Mouse (Mus musculus): ENCODE results near the gene Gps1. TPM values are rescaled to one million over a fixed set of nuclear protein-coding genes. Genes with fewer than 3 reads are reported as not detected.
"Not testable (repeated sequence)": the region's sequence is repeated elsewhere in the genome, so short reads cannot be mapped to it uniquely, and the experiment has no call there.

Gps1 gene
- polyA plus RNA-seq, 1 experiment from 2014 or later = 113 TPM

DNA sequence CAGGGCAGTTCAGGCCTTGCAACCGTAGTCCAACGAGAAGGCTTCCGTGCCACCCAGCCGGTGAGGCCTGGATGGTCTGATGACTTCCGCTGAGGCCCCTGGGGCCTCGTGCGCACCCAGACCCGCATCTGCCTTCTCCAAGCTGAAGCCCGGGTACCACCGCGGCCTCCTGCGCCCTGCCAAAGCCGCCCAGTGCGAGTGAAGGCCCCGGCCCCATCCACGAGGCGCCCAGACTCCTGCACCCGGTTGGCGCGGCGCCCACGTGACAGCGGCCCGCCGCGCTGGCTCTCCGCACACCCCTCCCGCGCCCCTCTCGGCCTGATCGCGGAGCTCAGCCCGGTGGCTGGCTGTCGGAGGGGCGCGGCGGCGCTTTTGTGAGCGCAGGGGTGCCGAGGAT lies 39.5 kb downstream of the Gps1 start:
- H3K9ac ChIP-seq = peak overlapping the region; percentile 90
- H3K4me3 ChIP-seq = peak overlapping the region; percentile 73
- peak overlapping the region; percentile 82 for H3K4me2 ChIP-seq
- ATAC-seq (replicated peaks; ENCODE audit: insufficient number of reproducible peaks, insufficient read depth, low FRiP score, low read depth) = peak; percentile 42
- H3K4me1 ChIP-seq (replicated peaks) = peaks cover 36% of the 10 kb centered on the region
- under 1% methylated on average over 40 of the region's 40 CpGs for WGBS
- H3K36me3 ChIP-seq = peaks cover 23% of the 10 kb centered on the region
- peak overlapping the region; percentile 94 for H3K27ac ChIP-seq
- H3K9me3 ChIP-seq (replicated peaks) = no peaks in the 10 kb centered on the region
- no peaks in the 10 kb centered on the region for H3K27me3 ChIP-seq

DNA sequence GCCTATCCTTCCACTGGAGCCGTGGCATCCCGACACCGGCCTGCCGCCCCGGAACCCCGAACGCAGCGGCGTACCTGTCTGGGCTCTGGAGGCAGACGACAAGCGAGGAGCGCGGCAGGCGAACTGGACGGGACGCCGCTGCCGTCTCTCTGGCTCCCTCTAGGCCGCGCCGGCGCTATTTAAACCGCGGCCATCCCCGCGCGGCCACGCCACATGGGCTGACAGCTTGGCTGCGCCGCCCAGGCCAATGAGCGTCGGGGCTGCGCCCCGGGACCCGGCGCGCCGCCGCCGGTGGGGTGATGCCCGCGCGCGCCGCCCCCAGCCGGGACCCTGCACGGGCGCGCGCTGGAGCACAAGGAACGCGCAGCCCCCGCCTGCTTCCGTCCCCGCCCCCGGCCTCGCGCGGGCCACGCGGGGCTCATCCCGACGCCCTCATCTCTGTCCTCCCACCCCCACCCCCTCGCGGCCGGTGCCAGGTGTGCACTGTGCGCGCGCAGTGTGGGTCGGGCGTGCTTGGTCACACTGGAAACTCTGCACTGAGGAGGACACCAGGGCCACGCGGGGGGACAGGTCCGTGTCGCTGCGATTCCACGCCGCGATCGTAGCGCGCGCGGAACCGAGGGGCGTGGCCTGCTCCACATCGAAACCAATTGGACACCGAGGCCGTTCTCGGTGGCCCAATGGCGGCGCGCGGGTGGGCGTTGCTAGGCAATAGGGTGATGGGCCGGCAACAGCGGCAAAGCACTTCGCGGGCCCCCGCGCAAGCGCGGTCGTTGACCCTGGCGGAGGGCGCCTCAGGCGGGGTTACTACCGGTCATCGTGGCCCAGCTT lies 40.1 kb downstream of the Gps1 start, which contains the start of gene Fasn:
Gene Fasn, minus strand, starts transcription at position 592 of the 831 bp plus-strand sequence.
- under 1% methylated on average over 93 of the region's 109 CpGs for WGBS
- peak; percentile 87 for ATAC-seq (replicated peaks; ENCODE audit: insufficient number of reproducible peaks, insufficient read depth, low FRiP score, low read depth)
- Histone ChIP-seq H3K27ac (peak within 1 kb of the TSS; percentile 94), H3K4me1 (replicated peaks) (peaks cover 36% of the 10 kb centered on the region), H3K36me3 (peaks cover 17% of the 10 kb centered on the region), H3K4me3 (peak within 1 kb of the TSS; percentile 73), H3K9me3 (replicated peaks) (no peaks in the 10 kb centered on the region), H3K4me2 (peak within 1 kb of the TSS; percentile 82), H3K9ac (peak within 1 kb of the TSS; percentile 90), H3K27me3 (no peaks in the 10 kb centered on the region)

DNA sequence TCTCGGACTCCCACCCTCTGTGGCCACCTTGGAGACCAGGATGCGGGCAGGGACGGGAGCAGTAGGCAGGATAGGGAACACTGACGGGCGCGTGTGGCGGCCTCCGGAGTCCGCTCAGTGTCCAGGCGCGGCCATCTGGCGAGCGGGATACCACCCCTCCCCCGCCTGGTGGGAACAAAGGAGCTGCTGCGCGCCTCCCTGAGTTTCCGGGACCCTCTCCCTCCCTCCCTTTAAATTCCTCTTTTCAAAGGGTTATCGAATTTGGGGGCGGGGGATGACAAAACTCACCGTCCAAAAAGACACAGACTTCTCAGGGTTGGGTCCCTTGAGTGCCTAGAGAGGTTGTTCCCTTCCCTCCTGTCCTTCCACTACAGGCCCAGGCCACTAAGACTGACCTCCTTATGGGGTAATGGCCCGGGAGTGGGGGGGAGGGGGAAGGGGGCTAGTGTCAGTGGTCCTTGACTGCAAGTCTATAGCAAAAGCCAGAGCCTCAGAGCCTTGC lies 40.8 kb downstream of the Gps1 start:
- Histone ChIP-seq H3K4me1 (replicated peaks) (peaks cover 36% of the 10 kb centered on the region), H3K4me3 (peak overlapping the region; percentile 73), H3K9me3 (replicated peaks) (no peaks in the 10 kb centered on the region), H3K27ac (peak overlapping the region; percentile 94), H3K9ac (peak overlapping the region; percentile 69), H3K4me2 (peak overlapping the region; percentile 82), H3K36me3 (peaks cover 10% of the 10 kb centered on the region), H3K27me3 (no peaks in the 10 kb centered on the region)
- ATAC-seq (replicated peaks; ENCODE audit: insufficient number of reproducible peaks, insufficient read depth, low FRiP score, low read depth) = no peak; the same call in 1 of the 2 replicates
- WGBS = 1% methylated on average over 21 of the region's 21 CpGs

DNA sequence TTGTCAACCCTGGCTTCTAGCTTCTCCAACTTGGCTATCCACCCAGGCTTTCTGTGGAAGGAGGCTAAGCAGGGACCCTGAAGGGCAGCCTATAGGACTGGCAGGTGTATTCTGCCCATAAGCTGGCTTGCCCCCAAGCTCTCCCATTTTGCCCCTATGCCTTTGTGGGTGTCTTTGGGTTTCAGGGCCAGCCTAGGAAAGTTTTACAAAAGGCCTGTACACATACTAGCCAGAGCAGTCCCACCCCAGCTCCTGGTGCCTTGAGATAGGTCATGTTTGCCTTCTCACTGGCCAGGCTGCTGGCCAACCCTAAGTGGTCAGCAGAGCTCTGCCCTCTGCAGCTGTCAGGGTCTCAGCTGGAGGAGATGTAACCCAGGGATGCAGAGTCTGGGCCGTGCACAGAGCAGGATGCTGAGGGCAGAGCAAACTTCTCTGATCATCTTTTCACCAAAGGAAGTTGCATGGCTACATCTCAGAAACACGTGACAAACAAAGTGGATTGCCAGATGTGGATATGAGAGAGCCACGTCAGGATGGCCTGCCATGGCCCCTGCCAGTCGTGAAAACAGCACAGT lies 41.3 kb downstream of the Gps1 start:
- peak overlapping the region; percentile 94 for H3K27ac ChIP-seq
- peak overlapping the region; percentile 73 for H3K4me3 ChIP-seq
- no peak for ATAC-seq (replicated peaks; ENCODE audit: insufficient number of reproducible peaks, insufficient read depth, low FRiP score, low read depth)
- no peaks in the 10 kb centered on the region for H3K9me3 ChIP-seq (replicated peaks)
- peak overlapping the region; percentile 69 for H3K9ac ChIP-seq
- no peaks in the 10 kb centered on the region for H3K27me3 ChIP-seq
- WGBS = 41% methylated on average over 4 of the region's 4 CpGs
- peak overlapping the region; percentile 82 for H3K4me2 ChIP-seq
- H3K36me3 ChIP-seq = peaks cover 5% of the 10 kb centered on the region
- H3K4me1 ChIP-seq (replicated peaks) = peaks cover 36% of the 10 kb centered on the region

DNA sequence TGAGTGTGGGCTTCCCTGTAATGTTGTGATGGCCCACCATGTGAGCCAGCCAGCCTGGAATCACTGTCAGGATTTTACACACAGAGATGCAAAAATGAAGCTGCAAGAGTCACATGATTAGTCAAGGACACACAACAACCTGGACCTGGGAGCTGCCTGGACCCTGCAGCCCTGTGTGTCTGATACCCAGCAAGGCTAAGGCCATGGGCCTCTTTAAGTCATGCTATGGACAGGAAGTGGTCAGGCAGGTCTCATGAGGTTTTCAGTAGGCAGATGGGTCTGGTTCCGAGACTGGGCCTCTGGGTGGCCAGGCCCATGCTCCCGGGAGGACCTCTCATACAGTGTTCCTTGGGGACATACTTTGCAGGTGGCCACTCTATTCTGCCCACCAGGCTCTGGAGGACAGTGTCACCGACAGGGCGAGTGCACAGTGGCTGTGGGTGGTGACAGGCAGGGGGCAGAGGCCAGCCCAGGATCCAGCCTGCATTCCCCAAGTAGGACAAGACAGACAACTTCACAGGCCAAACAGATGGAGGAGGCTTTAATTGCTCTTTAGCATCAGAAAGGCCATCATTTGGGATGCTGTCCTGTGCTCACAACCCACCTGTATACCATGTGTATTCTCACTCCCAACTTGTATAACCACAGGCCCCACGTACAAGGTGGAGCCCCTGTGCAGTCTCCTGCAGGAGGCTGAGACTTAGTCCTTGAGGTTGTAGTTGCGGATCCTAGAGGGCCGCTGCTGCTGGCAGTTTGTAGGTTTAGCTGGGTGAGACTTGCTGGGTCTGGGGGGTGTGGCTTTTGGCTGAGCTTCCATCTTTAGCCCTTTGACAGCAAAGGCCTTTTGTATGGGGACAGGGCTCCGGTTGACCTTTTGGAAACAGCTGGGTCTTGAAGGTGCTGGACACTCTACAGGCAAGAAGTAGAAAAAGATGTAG lies 42.2 kb downstream of the Gps1 start:
- no peak for ATAC-seq (replicated peaks; ENCODE audit: insufficient number of reproducible peaks, insufficient read depth, low FRiP score, low read depth)
- Histone ChIP-seq H3K36me3 (no peaks in the 10 kb centered on the region), H3K9me3 (replicated peaks) (no peaks in the 10 kb centered on the region), H3K27ac (no peak overlapping the region), H3K9ac (no peak overlapping the region), H3K4me1 (replicated peaks) (peaks cover 27% of the 10 kb centered on the region), H3K4me3 (no peak overlapping the region), H3K27me3 (no peaks in the 10 kb centered on the region), H3K4me2 (no peak overlapping the region)
- 89% methylated on average over 8 of the region's 8 CpGs for WGBS

DNA sequence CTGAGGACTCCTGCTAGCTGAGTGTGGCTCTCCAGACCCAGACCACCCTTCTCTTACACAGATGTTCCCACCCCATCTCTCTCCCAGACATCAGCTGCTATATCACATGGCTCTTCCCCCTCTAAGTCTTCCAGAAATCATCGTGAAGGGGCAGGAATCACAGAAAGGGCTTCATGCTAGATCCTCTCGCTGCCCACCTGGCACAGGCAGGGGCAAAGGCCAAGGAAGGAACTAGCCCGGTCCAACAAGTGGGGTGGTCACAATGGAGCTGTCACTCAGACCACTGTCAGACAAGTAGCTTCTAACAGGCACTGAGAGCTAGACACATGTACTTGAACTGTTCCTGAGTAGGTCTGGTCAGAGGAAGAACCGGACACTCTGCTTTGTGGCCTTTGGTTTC lies 44.3 kb downstream of the Gps1 start:
- Histone ChIP-seq H3K9me3 (replicated peaks) (no peaks in the 10 kb centered on the region), H3K4me2 (no peak overlapping the region), H3K4me3 (no peak overlapping the region), H3K9ac (no peak overlapping the region), H3K27ac (no peak overlapping the region), H3K27me3 (no peaks in the 10 kb centered on the region), H3K4me1 (replicated peaks) (peaks cover 11% of the 10 kb centered on the region), H3K36me3 (no peaks in the 10 kb centered on the region)
- 68% methylated on average over 4 of the region's 4 CpGs for WGBS
- ATAC-seq (replicated peaks; ENCODE audit: insufficient number of reproducible peaks, insufficient read depth, low FRiP score, low read depth) = no peak

DNA sequence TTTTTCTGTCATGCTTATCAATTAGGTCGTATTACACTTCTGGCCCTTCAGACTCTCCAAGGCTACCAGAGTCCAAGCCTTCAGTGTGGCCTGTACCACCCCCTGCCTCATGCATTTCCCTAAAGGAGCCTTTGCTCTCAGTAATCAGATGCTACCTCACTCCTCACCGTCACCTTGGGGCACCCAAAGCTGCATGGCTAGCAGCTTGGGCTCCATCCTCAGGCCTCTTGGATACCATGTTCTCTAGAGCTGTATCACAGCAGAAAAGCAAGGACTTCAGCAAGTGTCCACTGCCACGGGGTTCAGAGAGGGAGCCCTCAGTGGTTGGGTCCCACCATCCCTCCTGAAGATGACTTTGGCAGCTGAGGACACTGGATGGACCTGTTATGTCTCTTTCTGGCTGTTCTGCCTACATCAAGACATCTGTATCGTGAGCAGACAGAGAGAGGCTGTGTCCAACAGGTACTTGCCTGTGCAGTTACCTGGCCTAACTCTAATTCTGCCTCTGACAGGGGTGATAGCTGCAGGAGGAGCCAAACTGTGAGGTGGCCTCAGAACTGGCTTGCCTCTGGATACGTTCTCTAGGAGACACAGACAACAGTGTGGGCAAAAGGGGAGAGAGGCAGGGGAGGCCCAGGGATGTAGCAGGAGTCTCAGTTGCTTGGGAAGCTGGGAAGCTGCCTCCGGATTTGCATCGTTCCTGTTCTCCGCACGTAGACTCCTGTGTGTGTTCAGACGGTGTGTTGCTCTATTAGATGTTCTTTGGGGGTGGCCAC lies 45.9 kb downstream of the Gps1 start:
- Histone ChIP-seq H3K36me3 (no peaks in the 10 kb centered on the region), H3K4me3 (no peak overlapping the region), H3K9me3 (replicated peaks) (no peaks in the 10 kb centered on the region), H3K9ac (no peak overlapping the region), H3K27ac (no peak overlapping the region), H3K27me3 (no peaks in the 10 kb centered on the region), H3K4me2 (no peak overlapping the region), H3K4me1 (replicated peaks) (peaks cover 18% of the 10 kb centered on the region)
- 78% methylated on average over 10 of the region's 10 CpGs for WGBS
- ATAC-seq (replicated peaks; ENCODE audit: insufficient number of reproducible peaks, insufficient read depth, low FRiP score, low read depth) = no peak

DNA sequence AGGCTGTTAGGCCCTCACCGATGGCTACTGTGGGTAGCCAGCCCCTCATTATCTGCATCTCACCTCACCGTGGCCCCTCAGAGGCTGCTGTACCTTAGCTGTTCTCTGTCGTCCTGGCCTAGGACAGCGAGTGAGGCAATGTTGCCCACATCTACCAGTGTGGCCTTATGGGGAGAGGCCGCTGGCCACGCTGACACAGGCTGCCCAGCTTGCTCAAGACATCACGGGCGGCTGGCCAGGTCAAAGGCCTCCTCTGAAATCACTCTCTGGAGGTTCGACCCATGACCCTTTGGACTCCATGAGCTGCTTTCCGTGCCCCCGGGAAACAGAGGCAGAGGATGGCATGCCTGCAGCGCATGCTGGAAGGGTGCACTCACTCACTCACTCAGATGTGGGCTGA lies 46.6 kb downstream of the Gps1 start:
- 83% methylated on average over 12 of the region's 12 CpGs for WGBS
- no peaks in the 10 kb centered on the region for H3K9me3 ChIP-seq (replicated peaks)
- peaks cover 11% of the 10 kb centered on the region for H3K4me1 ChIP-seq (replicated peaks)
- ATAC-seq (replicated peaks; ENCODE audit: insufficient number of reproducible peaks, insufficient read depth, low FRiP score, low read depth) = no peak
- H3K27me3 ChIP-seq = no peaks in the 10 kb centered on the region
- H3K4me3 ChIP-seq = no peak overlapping the region
- no peak overlapping the region for H3K4me2 ChIP-seq
- no peak overlapping the region for H3K9ac ChIP-seq
- no peak overlapping the region for H3K27ac ChIP-seq
- no peaks in the 10 kb centered on the region for H3K36me3 ChIP-seq

DNA sequence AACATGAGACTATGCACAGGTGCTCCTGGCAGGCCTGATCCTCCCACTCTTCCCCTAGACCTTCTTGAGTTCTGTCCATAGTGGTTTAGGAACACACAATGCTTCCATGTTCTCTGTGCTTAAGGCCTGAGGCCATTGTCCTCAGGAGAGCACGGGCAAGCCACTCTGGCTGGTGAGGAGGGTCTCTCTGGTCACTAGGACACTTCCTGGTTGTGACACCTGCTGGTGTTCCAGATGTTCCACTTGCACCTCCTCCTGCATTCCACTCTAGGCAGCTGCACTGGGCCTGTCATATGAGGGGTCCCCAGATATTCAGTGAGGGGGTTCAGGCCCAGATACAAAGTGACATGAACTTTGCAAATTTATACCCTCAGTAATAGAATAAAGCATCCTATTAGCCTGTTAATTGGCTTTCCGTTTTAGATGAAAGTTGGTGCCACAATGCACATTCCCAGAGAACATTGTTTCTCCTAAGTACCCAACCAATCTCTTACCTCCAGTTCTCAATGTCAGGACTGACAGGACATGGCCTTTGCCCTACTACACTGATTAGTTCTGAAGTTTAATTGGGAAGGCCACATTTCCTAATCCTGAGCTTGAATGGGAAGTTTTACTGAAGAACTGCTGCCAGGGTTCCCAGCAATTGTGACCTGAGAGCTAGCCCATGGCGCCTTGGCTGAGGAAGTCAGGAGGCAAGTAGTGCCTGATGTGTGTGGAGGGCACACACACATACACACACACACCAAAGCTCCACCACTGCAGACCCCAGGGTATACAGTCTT lies 47.8 kb downstream of the Gps1 start:
- H3K4me3 ChIP-seq = no peak overlapping the region
- peaks cover 11% of the 10 kb centered on the region for H3K4me1 ChIP-seq (replicated peaks)
- H3K9me3 ChIP-seq (replicated peaks) = no peaks in the 10 kb centered on the region
- no peaks in the 10 kb centered on the region for H3K27me3 ChIP-seq
- ATAC-seq (replicated peaks; ENCODE audit: insufficient number of reproducible peaks, insufficient read depth, low FRiP score, low read depth) = no peak
- WGBS = 82% methylated on average over 3 of the region's 3 CpGs
- H3K27ac ChIP-seq = no peak overlapping the region
- H3K4me2 ChIP-seq = no peak overlapping the region
- no peak overlapping the region for H3K9ac ChIP-seq
- H3K36me3 ChIP-seq = no peaks in the 10 kb centered on the region

DNA sequence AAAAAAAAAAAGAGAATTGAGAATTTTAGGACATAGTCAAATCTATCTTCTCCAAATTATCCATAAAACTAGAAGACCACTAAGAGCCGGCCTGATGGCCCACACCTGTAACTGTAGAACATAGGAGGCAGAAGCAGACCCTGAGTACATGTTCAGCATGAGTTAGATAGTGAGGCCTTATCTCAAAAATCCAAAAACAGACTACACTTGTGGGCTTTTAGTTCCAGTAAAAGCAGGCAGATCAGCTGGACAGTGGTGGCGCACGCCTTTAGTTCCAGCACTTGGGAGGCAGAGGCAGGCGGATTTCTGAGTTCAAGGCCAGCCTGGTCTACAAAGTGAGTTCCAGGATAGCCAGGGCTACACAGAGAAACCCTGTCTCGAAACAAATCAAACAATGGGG lies 48.9 kb downstream of the Gps1 start:
- not testable (repeated sequence) for H3K9ac ChIP-seq; H3K27ac ChIP-seq; H3K4me2 ChIP-seq; ATAC-seq (replicated peaks; ENCODE audit: insufficient number of reproducible peaks, insufficient read depth, low FRiP score, low read depth); H3K27me3 ChIP-seq; H3K36me3 ChIP-seq; H3K9me3 ChIP-seq (replicated peaks); H3K4me3 ChIP-seq
- peaks cover 12% of the 10 kb centered on the region for H3K4me1 ChIP-seq (replicated peaks)
- 88% methylated on average over 5 of the region's 5 CpGs for WGBS
